Mouse (Mus musculus) cerebellum, adult 2 months (tissue): ENCODE results near the gene Chaf1a. TPM values are rescaled to one million over a fixed set of nuclear protein-coding genes. Genes with fewer than 3 reads are reported as not detected.

Source experiments
- DNase-seq, 2 experiments: peaks; one replicate each; pipeline ENCODE4 v3.0.0; 2021
- H3K27ac ChIP-seq: fragments of 200-500 bp; 2 replicates; pipeline ENCODE4 v1.5.1; 2012; ENCODE audit warnings: low read length, control low read depth, inconsistent platforms; ENCODE audit not compliant: insufficient read depth
- H3K27me3 ChIP-seq: fragments of 200-500 bp; 2 replicates; pipeline ENCODE4 v1.6.1; 2012; ENCODE audit warnings: inconsistent platforms, mild to moderate bottlenecking, low read length, moderate library complexity; ENCODE audit not compliant: control insufficient read depth, insufficient read depth
- H3K4me1 ChIP-seq: fragments of 200-500 bp; 2 replicates; pipeline ENCODE4 v1.6.1; 2011; ENCODE audit warnings: low read length; ENCODE audit not compliant: control insufficient read depth, insufficient read depth
- H3K4me3 ChIP-seq: fragments of 200-500 bp; replicated peaks from 2 replicates; pipeline ENCODE3; 2011; ENCODE audit warnings: mild to moderate bottlenecking, low read depth, low read length, control low read depth; ENCODE audit not compliant: insufficient read depth
- CTCF ChIP-seq: fragments of 200-500 bp; IDR thresholded peaks from 2 replicates; pipeline ENCODE4 v1.5.1; 2011; ENCODE audit warnings: low read depth, mild to moderate bottlenecking, control low read depth, low read length, moderate library complexity, borderline replicate concordance; ENCODE audit not compliant: insufficient read depth
- POLR2A ChIP-seq: fragments of 200-500 bp; IDR thresholded peaks from 2 replicates; pipeline ENCODE4 v1.6.1; 2011; ENCODE audit warnings: low read length, control low read depth, borderline replicate concordance; ENCODE audit not compliant: insufficient read depth
- WGBS: fragments of 180-500 bp; shearing (Covaris S2); methylation state at CpG from one replicate; pipeline ENCODE4 v1.1.7; 2018; 5-methylcytosine and 5-hydroxymethylcytosine counted together
- polyA plus RNA-seq: library from polyadenylated mRNA; depleted of rRNA; stranded (reverse); fragments of >200 nt; gene quantifications from 2 replicates; pipeline ENCODE4 v1.2.3, GENCODE M21; 2012

Gene Chaf1a
- polyA plus RNA-seq, 1 experiment, result 2.9 TPM

- Histone ChIP-seq H3K27ac (peak overlapping the region; percentile 5; the same call in 1 of the 2 replicates), H3K4me3 (no peak overlapping the region), H3K27me3 (no peaks in the 10 kb centered on the region), H3K4me1 (no peaks in the 10 kb centered on the region)
- 15% methylated on average over 4 of the region's 4 CpGs for WGBS
- TF ChIP-seq POLR2A (no peak), CTCF (no peak)
- DNase-seq, result peak in 1 of 2 experiments; percentile 42
Measured at GRCm38 (mm10) chr17:56110571-56110970, 70.3 kb downstream of the Chaf1a start.

GRCm38 (mm10) chr17:56111021-56111420 lies 70.8 kb downstream of the Chaf1a start:
- no peak for DNase-seq
- Histone ChIP-seq H3K4me1 (no peaks in the 10 kb centered on the region), H3K27ac (no peak overlapping the region), H3K4me3 (no peak overlapping the region), H3K27me3 (no peaks in the 10 kb centered on the region)
- TF ChIP-seq POLR2A (no peak), CTCF (no peak)
- 55% methylated on average over 1 of the region's 1 CpGs for WGBS

- 50% methylated on average over 5 of the region's 5 CpGs for WGBS
- no peak overlapping the region for H3K27ac ChIP-seq
- DNase-seq, result peak; percentile 63 to 70
- TF ChIP-seq CTCF, result peak; percentile 88
- no peak for TF ChIP-seq POLR2A
- H3K4me3 ChIP-seq, result no peak overlapping the region
- H3K27me3 ChIP-seq, result no peaks in the 10 kb centered on the region
- no peaks in the 10 kb centered on the region for H3K4me1 ChIP-seq
Measured at GRCm38 (mm10) chr17:56111864-56112263, 71.6 kb downstream of the Chaf1a start.

- WGBS, result 80% methylated on average over 3 of the region's 3 CpGs
- Histone ChIP-seq H3K4me3 (no peak overlapping the region), H3K4me1 (no peaks in the 10 kb centered on the region; the same call in 1 of the 2 replicates), H3K27ac (no peak overlapping the region), H3K27me3 (no peaks in the 10 kb centered on the region)
- TF ChIP-seq POLR2A (no peak), CTCF (no peak)
- DNase-seq, result no peak
Measured at GRCm38 (mm10) chr17:56112743-56113142, 72.5 kb downstream of the Chaf1a start.

- H3K27me3 ChIP-seq, result no peaks in the 10 kb centered on the region
- H3K4me1 ChIP-seq, result peaks cover 7% of the 10 kb centered on the region
- H3K27ac ChIP-seq, result no peak overlapping the region
- 70% methylated on average over 10 of the region's 10 CpGs for WGBS
- no peak for DNase-seq
- TF ChIP-seq CTCF (no peak), POLR2A (no peak)
- no peak overlapping the region for H3K4me3 ChIP-seq
Measured at GRCm38 (mm10) chr17:56116193-56116592, 76.0 kb downstream of the Chaf1a start.

- peak; percentile 34 to 43 for DNase-seq
- 2% methylated on average over 27 of the region's 27 CpGs for WGBS
Measured at GRCm38 (mm10) chr17:56117251-56117710, 77.0 kb downstream of the Chaf1a start, which contains the start of gene Plin5. Plin5 (minus strand) TSS chr17:56117596.

GRCm38 (mm10) chr17:56119431-56119830 lies 79.2 kb downstream of the Chaf1a start:
- 57% methylated on average over 12 of the region's 12 CpGs for WGBS
- DNase-seq, result no peak
- no peak overlapping the region for H3K27ac ChIP-seq
- peak overlapping the region; percentile 6 for H3K4me3 ChIP-seq
- TF ChIP-seq CTCF, result no peak
- TF ChIP-seq POLR2A, result no peak
- no peaks in the 10 kb centered on the region; the same call in 1 of the 2 replicates for H3K27me3 ChIP-seq
- H3K4me1 ChIP-seq, result peaks cover 7% of the 10 kb centered on the region

More at GRCm38 (mm10) chr17:56117251-56117710, 77.0 kb downstream of the Chaf1a start, which contains the start of gene Plin5:
- H3K4me1 ChIP-seq, result peaks cover 7% of the 10 kb centered on the region
- TF ChIP-seq POLR2A (no peak), CTCF (no peak)
- no peak within 1 kb of the TSS for H3K4me3 ChIP-seq
- H3K27ac ChIP-seq, result no peak within 1 kb of the TSS
- H3K27me3 ChIP-seq, result no peaks in the 10 kb centered on the region
